Mouse (Mus musculus) spleen, adult 2 months (tissue): ENCODE measurements around the gene Prol1.

Experiments used
- CTCF ChIP-seq: fragments of 200-500 bp; IDR thresholded peaks from 2 replicates; pipeline ENCODE4 v1.5.1; 2011; ENCODE audit warnings: mild to moderate bottlenecking, inconsistent platforms; ENCODE audit not compliant: insufficient read depth, insufficient read length, insufficient replicate concordance; ENCODE audit errors: extremely low read depth
- POLR2A ChIP-seq: fragments of 200-500 bp; IDR thresholded peaks from 2 replicates; pipeline ENCODE4 v1.6.1; 2011; ENCODE audit warnings: low read depth, low read length, inconsistent platforms

DNA sequence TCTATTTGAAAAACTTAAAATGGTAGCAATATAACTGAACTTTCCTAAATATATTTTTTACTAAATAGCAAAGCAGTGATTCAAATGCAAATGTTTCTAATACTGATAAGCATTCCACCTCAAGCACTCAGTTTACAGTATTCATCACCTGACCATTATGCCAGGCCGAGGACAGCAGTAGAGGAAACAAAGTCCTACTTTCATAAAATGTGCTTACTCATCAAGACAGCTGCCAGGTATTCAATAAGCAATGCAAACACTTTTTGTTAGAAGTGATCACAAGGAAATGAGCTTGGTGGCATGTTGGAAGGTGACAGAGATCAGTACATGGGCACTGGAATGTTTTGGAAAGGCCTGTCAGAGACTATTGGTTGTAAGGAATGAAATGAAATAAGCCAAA, 49.8 kb downstream of the Prol1 start:
- TF ChIP-seq CTCF (no peak), POLR2A (no peak)
